Mouse (Mus musculus): Measurements from ENCODE around the gene Ifna16.

Gene Ifna16

GRCm38 (mm10) chr4:88676824-88677223 lies at the start of gene Ifna16:
Gene Ifna16, minus strand, starts transcription at chr4:88676924.
- no peak for DNase-seq

- no peak for DNase-seq
These were observed 46.9 kb upstream of the Ifna16 start for GRCm38 (mm10) chr4:88723497-88724090.

- peak; percentile 90 for DNase-seq
These were observed 45.3 kb upstream of the Ifna16 start, which contains the start of the genes Gm26566 and Klhl9 for GRCm38 (mm10) chr4:88721791-88722721. Gene Gm26566, plus strand, starts transcription at chr4:88721805. Gene Klhl9, minus strand, starts transcription at chr4:88722465.

GRCm38 (mm10) chr4:88718715-88719114 lies 42.0 kb upstream of the Ifna16 start:
- no peak for DNase-seq

GRCm38 (mm10) chr4:88715059-88715458 lies 38.3 kb upstream of the Ifna16 start:
- no peak for DNase-seq

- DNase-seq = no peak
These were observed 37.6 kb upstream of the Ifna16 start for GRCm38 (mm10) chr4:88714281-88714680.

GRCm38 (mm10) chr4:88707128-88707826 lies 30.6 kb upstream of the Ifna16 start:
- DNase-seq = no peak

GRCm38 (mm10) chr4:88705924-88706323 lies 29.2 kb upstream of the Ifna16 start:
- DNase-seq = no peak

- no peak for DNase-seq
These were observed 22.6 kb upstream of the Ifna16 start for GRCm38 (mm10) chr4:88699301-88699700.

- DNase-seq = no peak
These were observed 22.1 kb upstream of the Ifna16 start for GRCm38 (mm10) chr4:88698781-88699180.

GRCm38 (mm10) chr4:88697753-88698152 lies 21.0 kb upstream of the Ifna16 start:
- no peak for DNase-seq

GRCm38 (mm10) chr4:88697108-88697507 lies 20.4 kb upstream of the Ifna16 start:
- DNase-seq = no peak

GRCm38 (mm10) chr4:88696237-88696884 lies 19.6 kb upstream of the Ifna16 start:
- DNase-seq = peak; percentile 79

GRCm38 (mm10) chr4:88693392-88693791 lies 16.7 kb upstream of the Ifna16 start:
- no peak for DNase-seq

- peak; percentile 8 for DNase-seq
These were observed 15.8 kb upstream of the Ifna16 start for GRCm38 (mm10) chr4:88692537-88692936.

- DNase-seq = no peak
These were observed 14.5 kb upstream of the Ifna16 start, which contains the start of gene Ifnab for GRCm38 (mm10) chr4:88691259-88691658. Gene Ifnab, minus strand, starts transcription at chr4:88691359.

GRCm38 (mm10) chr4:88683812-88684211 lies 7.1 kb upstream of the Ifna16 start, which contains the start of gene Ifna2:
Gene Ifna2, minus strand, starts transcription at chr4:88683912.
- DNase-seq = no peak

- no peak for DNase-seq
These were observed 4.6 kb upstream of the Ifna16 start for GRCm38 (mm10) chr4:88681353-88681752.

GRCm38 (mm10) chr4:88680362-88680761 lies 3.6 kb upstream of the Ifna16 start:
- peak; percentile 38 for DNase-seq

GRCm38 (mm10) chr4:88655461-88655860 lies 21.3 kb downstream of the Ifna16 start:
- DNase-seq = no peak

GRCm38 (mm10) chr4:88653644-88654043 lies 23.1 kb downstream of the Ifna16 start:
- no peak for DNase-seq

- DNase-seq = no peak
These were observed 32.4 kb downstream of the Ifna16 start, which contains the start of gene Ifna13 for GRCm38 (mm10) chr4:88644359-88644758. Gene Ifna13, minus strand, starts transcription at chr4:88644459.

- DNase-seq = no peak
These were observed 34.2 kb downstream of the Ifna16 start for GRCm38 (mm10) chr4:88642526-88642925.
